15 mouse cellular contexts compared by ENCODE assay signal in the genomic region with DNA sequence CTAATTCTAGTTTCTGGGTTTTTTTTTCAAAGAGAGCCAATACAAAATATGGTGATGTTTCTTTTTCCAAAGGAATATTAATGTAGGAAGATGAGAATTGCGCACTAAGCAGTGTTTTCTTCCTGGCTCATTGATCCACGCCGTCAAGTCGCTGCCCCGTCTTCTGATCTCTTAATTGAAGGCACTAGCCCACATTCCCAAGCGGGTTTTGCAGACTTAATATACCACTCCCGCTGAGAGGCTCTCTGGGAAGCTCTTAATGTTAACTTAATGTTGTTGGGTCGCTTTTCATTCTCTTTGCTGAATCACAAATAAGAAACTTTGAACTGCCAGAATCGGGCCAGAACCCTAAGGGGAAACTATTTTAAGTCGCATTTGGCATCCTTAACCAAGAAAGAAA. TPM values are rescaled to one million over a fixed set of nuclear protein-coding genes. Genes with fewer than 3 reads are reported as not detected.
DNase-seq lines count a peak whose midpoint lies in the region; ATAC-seq and TF ChIP-seq lines count a peak whose summit lies in the region.
"Had no signal": no experiment of that assay in that cellular context is flagged by ENCODE, and none has a peak within 500 bp of the region (broad histone marks: within the 10 kb centered on the region; RNA-seq: fewer than 3 reads in every experiment).

No protein-coding gene starts in this region.

- 43% methylated on average over 10 of the region's 10 CpGs for WGBS in limb, embryonic 12.5 days
- 56% methylated on average over 10 of the region's 10 CpGs for WGBS in limb, embryonic 10.5 days

- TF ChIP-seq CTCF in brain, embryonic 14.5 days (IDR thresholded peaks at IDR 0.05; ENCODE audit: borderline replicate concordance, extremely low read depth, insufficient read depth, insufficient read length): no peak

- H3K9me3 ChIP-seq in limb, embryonic 12.5 days: no peaks in the 10 kb centered on the region
- no peaks in the 10 kb centered on the region for H3K9me3 ChIP-seq in limb, embryonic 10.5 days (replicated peaks)
- H3K9me3 ChIP-seq: forebrain, embryonic 13.5 days; heart, embryonic 12.5 days had no signal

- no peak overlapping the region for H3K4me3 ChIP-seq in limb, embryonic 12.5 days (replicated peaks)
- H3K4me3 ChIP-seq in limb, embryonic 10.5 days: no peak overlapping the region
- H3K4me3 ChIP-seq: forebrain, embryonic 13.5 days; heart, embryonic 12.5 days had no signal

- peak; percentile 36 for DNase-seq in cerebellum, adult 9-10 months
- DNase-seq in cerebellum, adult 8-10 months: no peak
- DNase-seq in heart, adult 11 months: peak; percentile 57
- no peak for DNase-seq in heart, postnatal 4 days
- no peak for DNase-seq in limb, embryonic 10.5 days (ENCODE audit: low spot score)
- peak; percentile 55 for DNase-seq in brain, embryonic 14.5 days (ENCODE audit: low read depth)
- DNase-seq in embryo, embryonic 9.5 days (ENCODE audit: extremely low spot score): no peak
- DNase-seq: adrenal gland, postnatal 10 days; gastrocnemius, postnatal 14 days; kidney, adult 2 months had no signal

- TF ChIP-seq POLR2A in brain, embryonic 14.5 days (IDR thresholded peaks at IDR 0.05; ENCODE audit: borderline replicate concordance, extremely low read depth, insufficient read depth, insufficient read length, poor library complexity, severe bottlenecking): no peak

- peak overlapping the region; percentile 59 for H3K27ac ChIP-seq in limb, embryonic 12.5 days
- H3K27ac ChIP-seq in limb, embryonic 10.5 days: no peak overlapping the region
- H3K27ac ChIP-seq: hindbrain, embryonic 14.5 days had no signal

- ATAC-seq in limb, embryonic 12.5 days (ENCODE audit: insufficient number of reproducible peaks, insufficient read depth, low FRiP score, low TSS enrichment, low read depth): no peak
- ATAC-seq: forebrain, embryonic 13.5 days; intestine, embryonic 16.5 days had no signal

- no peaks in the 10 kb centered on the region for H3K27me3 ChIP-seq in limb, embryonic 12.5 days
- H3K27me3 ChIP-seq in limb, embryonic 10.5 days (ENCODE audit: low read depth, poor library complexity, severe bottlenecking): no peaks in the 10 kb centered on the region
- H3K27me3 ChIP-seq: forebrain, embryonic 13.5 days; heart, embryonic 12.5 days had no signal

- peaks cover 46% of the 10 kb centered on the region for H3K36me3 ChIP-seq in limb, embryonic 12.5 days
- peaks cover 58% of the 10 kb centered on the region for H3K36me3 ChIP-seq in limb, embryonic 10.5 days

- no peak overlapping the region for H3K4me2 ChIP-seq in limb, embryonic 12.5 days
- H3K4me2 ChIP-seq: forebrain, embryonic 13.5 days; heart, embryonic 12.5 days; hindbrain, embryonic 14.5 days had no signal

- peaks cover 37% of the 10 kb centered on the region for H3K4me1 ChIP-seq in limb, embryonic 12.5 days (replicated peaks)
- peaks cover 39% of the 10 kb centered on the region for H3K4me1 ChIP-seq in limb, embryonic 10.5 days

- H3K9ac ChIP-seq in limb, embryonic 12.5 days (replicated peaks): no peak overlapping the region
- H3K9ac ChIP-seq: forebrain, embryonic 13.5 days; heart, embryonic 12.5 days; hindbrain, embryonic 14.5 days had no signal

RNA-seq across cellular contexts. Expression of a gene that starts 30.1 kb away (rescaled TPM):
- 10 to 100 TPM; 10.1 to 12.9 TPM for total RNA-seq in heart, postnatal 4 days (2021)
- polyA plus RNA-seq in limb, embryonic 12.5 days (2016; fragmentation: Nextera tagmentation; extraction: Ambion mirVana): 7.9 and 8.3 TPM in 2 replicates
- 5.9 and 6.9 TPM in 2 replicates for polyA plus RNA-seq in limb, embryonic 10.5 days (2016; fragmentation: Nextera tagmentation; extraction: Ambion mirVana)
- 2.7 and 3.0 TPM in 2 replicates for polyA plus RNA-seq in brain, embryonic 14.5 days (2012; rRNA removed)

Comparison
In these comparisons a context has a peak if more than half of its experiments do, and no peak if none do; other contexts are left out.
1. DNase-seq: peak in cerebellum, adult 9-10 months (single experiment), heart, adult 11 months (single experiment) and brain, embryonic 14.5 days (single experiment); none in cerebellum, adult 8-10 months (single experiment), heart, postnatal 4 days (single experiment), limb, embryonic 10.5 days (single experiment) and embryo, embryonic 9.5 days (single experiment).